Mouse (Mus musculus) brain, embryonic 18.5 days (tissue): ENCODE results near the gene Ago3.

Experiments
- DNase-seq: peaks from one replicate; pipeline ENCODE4 v3.0.0-alpha.2; 2012; ENCODE audit warnings: low read depth, low spot score

Gene Ago3

DNA sequence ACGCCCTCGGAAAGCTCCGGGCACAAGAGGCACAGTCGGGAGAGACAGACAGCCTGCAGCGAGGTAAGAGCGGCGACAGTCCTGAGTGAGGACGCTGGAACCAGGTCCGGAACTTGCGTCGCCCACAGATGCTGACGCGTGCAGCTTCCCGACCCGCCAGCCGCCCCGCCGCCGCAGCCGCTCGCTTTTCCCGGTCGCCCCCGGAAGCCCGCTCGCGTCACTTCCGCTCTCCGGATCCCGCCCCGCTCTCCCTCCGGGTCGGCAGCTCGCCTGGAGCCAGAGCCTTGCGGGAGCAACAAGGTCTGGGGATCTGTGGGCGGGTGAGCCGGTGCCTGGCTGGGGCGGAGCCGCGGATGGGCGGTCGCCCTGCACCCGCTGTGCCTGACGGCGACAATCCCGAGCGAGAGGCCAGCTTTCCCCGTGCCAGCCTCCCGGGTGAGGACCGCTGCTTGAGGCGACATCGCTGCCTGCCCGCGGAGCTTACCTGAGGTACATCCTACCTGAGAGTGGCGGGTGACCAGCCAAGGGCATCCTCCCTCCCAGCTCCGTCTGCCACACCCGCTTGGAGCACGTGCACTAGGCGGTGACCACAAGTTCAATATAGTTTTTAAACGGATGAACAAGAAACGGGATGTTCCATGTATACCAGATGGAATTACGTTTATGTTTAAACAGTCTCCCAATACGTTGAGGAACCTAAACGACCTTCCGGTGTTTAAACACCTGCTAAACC, at the start of gene Ago3:
Gene Ago3, minus strand, starts transcription at position 210 of the 733 bp plus-strand sequence.
- DNase-seq, result peak; percentile 51

DNA sequence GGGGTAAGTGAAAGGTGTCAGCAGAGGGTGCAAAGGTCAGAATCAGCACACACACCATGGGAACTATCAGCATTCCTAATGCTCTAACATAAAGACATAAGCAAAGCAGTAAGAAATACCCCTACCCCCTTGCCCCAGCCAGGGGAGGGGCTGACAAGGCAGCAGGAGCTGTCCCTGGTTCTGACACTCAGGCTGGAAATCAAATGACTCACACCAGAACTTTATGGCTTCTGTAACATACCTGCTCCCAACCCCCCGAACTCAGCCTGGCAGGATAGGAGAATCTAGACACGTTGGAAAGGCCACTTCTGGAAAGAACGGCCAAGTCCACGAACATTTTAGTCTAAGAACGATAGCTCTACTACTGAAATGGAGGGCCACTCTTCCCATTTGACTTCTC, 43.7 kb upstream of the Ago3 start:
- DNase-seq, result no peak

DNA sequence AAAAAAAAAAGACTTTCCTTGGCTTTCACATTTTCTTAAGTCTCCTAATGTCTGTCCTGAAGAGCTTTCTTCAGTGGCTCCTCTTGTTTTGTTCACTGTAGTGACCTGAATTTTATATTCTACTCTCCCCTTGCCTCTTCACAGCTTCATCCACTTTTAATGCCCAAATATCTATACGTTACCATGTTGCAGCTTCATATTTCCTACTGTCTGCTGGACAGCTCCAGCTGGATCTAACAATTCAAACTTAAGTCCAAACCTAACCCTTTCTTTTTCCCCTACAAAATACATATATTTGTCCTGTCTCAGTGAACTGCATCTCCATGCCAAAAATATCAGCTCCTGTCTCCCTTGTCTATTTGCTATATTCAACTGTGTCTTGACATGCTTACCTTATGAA, 40.0 kb upstream of the Ago3 start:
- DNase-seq, result no peak

DNA sequence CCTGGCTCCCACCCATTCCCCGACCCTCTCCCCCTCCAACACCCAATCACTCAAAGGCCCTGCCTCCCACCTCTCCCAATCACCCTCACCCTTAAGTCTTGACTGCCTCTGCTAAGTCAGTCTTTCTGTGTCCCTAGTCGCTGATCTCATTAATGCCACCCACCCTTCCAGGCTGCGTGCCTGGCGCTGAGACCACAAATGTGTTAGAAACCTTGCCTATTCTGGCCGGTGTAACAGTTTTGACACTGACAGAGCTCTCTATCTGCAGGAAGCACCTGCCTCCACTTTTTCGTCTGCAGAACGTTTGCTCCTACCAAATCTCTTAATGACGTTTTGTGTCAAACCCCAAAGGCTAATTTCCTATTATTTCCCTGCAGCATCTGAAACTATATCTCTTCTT, 39.6 kb upstream of the Ago3 start:
- no peak for DNase-seq

DNA sequence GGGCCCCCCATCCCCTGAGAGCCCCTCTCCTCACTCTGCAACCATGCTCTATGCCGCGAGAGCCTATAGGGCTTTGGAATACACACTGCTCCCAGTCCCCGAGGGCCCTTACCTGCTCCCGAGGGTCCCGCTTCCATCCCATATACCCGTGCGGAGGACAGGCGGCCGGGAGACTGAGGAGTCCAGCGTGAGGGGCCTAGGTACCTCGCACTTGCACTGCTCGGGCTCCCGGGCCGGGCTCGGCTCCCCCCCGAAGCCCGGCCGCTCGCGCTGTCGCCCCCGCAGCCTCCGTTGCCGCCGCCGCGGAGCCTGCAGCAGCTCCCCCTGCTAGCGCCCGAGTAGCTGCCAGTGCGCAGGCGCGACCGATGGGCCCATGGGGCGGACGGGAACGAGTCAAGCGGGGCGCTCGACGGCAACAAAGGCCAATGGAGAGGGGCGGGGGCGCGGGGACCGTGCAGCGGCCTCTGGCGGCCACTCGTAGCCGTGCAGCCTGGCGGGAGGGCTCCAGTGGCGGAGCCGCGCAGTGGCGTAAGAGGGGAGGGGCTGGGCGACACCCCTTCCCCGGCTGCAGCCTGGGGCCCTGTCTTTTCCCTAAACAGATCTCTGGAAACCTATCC, 39.0 kb upstream of the Ago3 start, which contains the start of gene Ago1:
Gene Ago1, minus strand, starts transcription at position 299 of the 617 bp plus-strand sequence.
- DNase-seq, result peak; percentile 89

DNA sequence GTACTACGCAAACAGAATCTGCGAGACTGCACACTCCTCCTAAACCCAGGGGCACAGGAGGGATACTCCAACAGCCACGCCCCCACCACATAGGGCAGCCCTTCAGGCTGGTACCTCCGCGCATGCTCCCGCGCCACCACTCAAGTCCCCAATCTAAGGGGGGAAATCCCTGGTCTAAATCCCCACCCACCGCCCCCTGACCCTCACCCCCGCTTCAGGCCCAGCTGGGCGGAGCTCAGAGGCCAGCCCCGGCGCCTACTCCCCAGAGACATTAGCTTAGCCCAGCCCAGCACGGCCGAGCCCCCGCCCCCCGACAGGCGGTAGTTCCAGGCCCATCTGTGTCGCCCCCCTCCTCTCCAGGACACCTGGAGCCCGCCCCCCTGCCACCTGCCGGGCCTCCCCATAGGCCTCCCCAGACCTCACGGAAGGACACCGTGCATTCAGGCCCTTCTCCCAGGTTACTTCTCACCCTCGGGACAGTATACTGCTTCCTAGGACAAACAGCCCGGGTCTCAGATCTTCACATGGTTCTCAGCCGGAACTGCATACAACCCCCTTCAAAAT, 38.4 kb upstream of the Ago3 start:
- peak; percentile 8 for DNase-seq

DNA sequence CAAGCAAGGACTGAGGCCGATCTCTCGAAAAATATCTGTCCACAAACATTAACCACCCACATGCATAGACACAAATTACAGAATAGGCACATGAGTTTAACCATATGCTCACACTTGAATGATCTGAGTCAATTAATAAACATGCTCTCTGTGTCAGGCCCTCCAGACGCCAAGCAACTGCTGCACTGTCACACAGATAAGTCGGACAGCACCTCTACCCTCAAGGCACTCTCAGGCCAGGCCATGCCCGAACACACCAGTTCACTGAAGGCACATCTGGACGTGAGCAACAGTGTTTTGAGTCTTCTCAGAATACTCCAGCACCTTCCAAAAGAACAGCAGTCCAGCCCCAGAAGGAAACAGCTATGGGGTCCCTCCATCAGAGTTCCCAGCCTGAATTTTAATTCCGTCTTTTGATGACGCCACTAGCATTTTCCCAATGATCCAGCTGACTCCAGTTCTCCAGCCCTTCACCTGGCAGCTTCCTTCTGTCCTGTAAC, 36.9 kb upstream of the Ago3 start:
- DNase-seq, result no peak

DNA sequence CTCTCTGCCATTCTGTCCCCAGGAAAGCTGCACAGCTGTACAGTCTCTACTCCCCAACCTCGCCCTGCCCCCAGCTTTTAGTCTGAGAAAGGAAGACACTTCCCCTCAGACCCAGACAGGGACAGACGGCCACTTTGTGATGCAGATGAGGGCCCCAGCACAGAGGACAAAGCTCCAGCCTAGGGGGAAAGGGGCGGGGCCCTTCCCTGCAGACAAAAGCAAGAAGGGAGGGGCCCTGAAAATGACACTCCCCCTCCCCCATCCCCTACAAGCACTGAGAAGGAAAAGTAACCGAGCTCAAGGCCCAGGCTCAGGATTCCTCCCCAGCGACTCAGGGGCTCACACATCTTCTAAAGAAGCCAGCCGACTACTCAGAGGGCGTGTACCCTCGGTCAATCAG, 36.5 kb upstream of the Ago3 start:
- DNase-seq, result peak; percentile 22

DNA sequence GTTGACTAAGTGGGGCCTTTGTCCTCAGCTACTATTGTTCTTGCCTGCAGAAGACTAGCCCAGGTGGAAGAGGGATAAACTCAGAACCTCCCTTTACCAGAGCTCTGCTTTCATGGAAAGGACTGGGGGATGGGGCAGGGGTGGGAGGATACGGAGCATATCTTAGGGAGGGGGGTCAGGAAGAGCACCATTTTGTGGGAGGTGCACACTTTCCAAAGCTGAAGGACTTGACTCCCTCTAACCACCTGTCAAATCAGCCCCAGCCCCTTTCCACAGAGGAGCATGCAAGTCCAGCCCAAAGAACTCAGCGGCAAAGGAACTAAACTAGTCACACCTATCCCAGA, 35.5 kb upstream of the Ago3 start:
- no peak for DNase-seq

DNA sequence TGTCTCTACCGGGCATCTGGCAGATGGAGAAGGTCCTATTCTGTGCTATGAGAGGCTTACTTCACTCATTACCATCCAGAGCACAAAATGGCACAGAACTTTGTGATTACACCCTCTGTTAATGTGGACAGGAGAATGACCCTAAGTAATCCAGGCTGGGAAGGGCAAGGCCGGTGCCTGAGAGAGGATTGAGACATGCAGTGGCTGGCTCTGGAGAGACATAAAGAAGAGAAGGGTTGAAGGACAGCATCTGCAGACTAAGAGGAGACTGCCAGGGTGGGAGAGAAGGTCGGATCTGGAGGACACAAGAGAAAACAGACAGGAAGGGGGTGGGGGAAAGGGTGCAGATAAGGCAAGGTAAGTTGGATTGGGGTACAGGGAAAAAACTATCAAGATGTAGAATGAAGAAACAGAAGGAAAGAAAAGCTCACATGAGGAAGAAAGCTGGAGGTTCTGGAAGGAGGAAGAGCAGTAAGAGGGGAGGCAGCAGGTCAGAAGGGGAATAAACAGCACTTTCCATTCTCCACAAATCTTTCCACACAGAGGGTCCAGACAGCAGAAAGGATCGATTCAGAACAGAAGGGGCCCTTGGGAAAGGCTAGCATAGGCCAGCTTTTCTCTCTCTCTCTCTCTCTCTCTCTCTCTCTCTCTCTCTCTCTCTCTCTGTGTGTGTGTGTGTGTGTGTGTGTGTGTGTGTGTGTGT, 35.0 kb upstream of the Ago3 start:
- DNase-seq, result no peak

DNA sequence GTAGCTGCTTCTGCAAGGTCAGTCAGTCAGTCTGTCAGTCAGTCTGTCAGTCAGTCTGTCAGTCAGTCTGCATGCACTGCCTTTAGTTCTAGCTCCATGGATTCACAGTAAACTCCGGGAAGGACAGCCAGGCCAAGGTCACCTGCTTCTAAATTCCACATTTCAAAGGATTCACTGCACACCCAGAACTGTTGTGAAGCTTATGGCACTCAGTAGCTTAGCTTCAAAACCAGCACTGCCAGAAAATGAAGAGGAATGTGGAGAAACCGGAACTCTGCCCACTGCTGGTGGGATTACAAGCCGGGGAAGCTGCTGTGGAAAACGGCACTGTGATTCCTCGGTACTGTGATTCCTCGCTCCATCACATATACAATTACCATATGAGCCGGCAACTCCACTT, 26.1 kb upstream of the Ago3 start:
- DNase-seq, result no peak

DNA sequence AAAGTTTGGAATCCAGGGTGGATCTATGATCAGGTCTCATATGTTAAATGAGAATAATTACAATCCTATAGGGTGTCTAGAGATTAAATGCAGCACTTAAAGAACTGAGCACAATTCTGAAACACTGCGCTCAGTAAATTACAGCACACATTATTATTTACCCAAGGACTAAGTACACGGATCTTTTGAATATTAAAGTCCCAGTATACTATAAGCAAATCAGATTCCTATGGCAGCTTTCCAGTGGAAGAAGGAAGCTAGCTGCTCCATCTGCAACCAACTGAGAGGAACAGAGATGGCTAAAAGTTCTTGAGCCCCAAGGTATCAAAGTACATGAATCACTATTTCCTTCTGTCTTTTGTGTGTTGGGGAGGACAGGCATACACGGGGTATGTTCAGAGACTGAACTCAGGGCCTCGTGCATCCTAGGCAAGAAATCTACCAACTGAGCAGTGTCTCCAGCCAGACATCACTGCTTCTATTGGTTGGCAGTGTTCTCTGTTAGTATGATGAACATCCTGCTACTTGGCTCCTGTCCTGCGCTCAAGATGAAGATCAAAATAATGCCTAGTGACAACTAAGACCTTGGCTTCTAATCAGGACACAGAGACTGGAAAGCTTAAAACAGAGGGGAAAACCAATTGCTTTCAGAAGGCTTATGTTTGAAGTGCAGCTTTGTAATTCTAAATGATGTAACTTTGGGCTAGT, 25.3 kb upstream of the Ago3 start:
- DNase-seq, result no peak

DNA sequence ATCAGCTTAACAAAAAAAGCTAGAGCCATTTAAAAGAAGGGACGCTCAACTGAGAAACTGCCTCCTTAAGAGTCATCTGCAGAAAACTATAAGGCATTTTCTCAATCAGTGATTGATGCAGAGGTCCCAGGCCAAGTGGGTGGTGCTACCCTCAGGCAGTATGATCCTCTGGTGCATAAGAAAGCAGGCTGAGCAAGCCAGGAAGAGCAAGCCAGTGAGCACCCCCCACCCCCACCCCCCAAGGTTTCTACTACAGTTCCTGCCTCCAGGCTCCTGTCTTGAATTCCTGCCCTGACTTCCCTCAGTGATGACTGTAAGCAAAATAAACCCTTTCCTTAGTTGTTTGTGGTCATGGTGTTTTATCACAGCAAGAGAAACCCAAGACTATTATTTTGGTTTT, 20.9 kb upstream of the Ago3 start:
- no peak for DNase-seq

DNA sequence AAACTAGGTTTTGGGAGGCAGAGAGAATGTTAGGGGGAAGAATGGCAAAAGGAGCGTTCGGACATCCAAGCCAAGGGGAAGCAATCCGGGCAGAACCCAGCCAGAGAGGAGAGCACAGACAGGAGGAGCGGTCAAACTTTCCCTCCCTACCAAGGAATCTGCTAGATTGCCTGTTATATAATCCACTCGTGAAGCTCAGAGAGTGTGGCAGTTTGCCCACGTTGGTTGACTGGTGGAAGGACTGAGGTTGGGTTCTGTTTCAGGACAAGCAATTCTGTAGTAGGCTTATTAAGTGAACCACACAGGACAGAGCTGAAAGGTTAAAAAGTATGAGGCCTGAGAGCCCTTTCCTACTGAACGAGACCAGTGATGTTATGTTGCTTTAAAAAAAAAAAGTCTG, 17.8 kb upstream of the Ago3 start:
- no peak for DNase-seq

DNA sequence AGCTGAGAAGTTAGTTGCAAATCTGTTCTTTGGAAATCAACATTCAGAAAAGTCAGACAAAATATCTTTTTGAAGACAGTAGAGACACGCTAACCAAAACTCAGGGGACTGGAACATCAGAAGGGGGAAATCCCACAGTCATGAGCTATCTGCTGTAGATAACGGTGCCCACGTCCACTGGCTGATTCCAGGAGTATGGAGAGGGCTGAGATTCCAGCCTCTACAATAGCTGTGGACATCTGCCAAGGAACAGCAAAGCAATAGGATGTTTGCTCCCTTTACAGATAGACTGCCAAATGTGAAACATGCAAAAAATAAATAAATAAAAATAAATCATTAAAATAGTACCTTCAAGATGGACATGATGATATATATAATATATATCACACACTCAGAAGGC, 15.2 kb upstream of the Ago3 start:
- DNase-seq, result no peak

DNA sequence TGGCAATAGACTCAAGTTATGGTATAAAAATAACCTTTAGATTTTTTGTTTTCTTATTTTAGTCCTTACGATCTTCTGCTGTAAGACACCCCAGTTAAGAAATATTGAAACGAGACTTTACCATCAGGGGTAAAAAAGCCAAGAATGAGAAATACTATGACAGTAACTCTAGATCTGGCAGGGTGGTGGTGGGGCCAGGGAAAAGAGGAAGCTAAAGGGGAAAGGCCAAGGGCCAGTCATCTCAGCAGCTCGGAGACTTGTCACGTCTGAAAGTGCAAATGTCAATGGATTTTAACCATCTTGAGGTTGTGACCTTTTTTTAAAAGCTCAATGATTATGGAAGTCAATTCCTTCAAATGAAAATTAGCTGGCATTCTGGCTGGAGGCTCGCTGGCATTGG, 8.9 kb upstream of the Ago3 start:
- no peak for DNase-seq

DNA sequence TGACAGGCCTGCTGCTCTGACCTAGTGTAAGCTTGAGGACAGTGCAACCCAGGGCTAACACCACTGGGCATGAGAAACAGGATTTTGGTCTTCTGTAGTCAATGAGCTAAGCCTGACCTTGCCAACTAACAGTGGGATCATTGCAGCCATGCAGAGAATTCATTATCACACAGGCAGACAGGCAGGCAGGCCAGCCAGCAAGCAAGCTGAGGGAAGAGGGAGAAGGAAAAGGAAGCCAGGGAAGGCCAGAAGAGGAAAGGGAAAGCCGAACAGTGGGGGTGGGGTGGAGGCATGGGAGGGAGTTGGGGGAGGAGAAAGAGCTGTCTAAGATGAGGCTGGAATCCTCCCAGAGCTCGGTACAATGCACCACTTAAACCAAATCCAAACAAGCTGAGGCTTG, 6.9 kb upstream of the Ago3 start:
- DNase-seq, result no peak

DNA sequence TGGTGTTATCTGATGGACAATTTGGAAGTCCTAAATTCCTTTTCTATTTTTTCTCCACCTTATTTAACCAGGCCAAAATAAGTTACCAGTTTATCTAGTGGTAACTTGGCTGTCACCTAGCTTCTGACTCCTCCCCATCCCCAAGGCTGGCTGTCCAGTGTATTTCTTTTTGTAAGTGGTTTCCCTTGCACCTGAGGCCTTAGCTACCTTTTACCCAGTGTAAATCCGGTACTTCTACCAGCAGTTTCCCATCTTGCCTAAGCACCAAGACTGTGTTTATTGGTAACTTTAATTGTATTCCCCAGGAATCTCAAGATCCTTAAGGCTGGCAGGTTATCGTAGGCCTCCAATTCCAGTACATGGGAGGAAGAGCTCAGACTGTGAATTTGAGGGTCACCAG, 4.7 kb upstream of the Ago3 start:
- no peak for DNase-seq

DNA sequence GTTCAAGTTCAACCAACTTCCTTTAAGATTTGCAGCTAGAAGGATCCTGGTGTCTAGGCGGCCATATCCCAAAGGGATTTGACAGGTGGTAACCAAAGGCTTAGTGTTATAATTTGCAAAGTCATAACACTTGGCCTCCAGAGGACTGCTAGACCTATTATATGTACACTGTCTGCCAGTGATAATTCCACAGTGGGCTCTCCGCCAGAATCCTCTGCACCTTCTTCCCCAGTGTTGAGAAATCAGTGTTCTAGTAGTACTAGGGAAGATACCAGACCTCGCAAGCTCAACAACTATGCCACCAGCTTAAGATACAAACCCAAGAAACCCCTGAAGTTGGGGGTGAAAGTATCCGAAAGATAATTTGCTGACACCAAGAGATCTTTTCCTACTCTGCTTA, 3.8 kb upstream of the Ago3 start:
- DNase-seq, result no peak

DNA sequence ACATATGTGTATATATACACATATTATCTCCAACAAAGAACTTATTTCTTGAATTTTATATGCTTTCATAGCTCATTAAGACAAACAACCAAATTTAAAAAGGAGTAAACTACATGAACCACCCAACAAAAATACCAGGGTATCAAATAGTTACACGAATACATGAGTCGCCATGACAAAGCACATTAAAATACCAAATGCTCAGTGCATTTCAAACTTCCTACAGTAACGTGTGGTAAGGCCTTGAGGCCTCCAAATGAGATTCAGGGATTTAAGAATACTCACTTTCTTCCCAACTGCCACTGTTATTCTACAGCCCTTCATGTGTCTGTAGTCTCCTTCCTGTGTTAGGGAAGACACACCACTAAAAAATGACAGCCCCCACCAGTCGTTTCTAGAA, 2.4 kb upstream of the Ago3 start:
- no peak for DNase-seq

DNA sequence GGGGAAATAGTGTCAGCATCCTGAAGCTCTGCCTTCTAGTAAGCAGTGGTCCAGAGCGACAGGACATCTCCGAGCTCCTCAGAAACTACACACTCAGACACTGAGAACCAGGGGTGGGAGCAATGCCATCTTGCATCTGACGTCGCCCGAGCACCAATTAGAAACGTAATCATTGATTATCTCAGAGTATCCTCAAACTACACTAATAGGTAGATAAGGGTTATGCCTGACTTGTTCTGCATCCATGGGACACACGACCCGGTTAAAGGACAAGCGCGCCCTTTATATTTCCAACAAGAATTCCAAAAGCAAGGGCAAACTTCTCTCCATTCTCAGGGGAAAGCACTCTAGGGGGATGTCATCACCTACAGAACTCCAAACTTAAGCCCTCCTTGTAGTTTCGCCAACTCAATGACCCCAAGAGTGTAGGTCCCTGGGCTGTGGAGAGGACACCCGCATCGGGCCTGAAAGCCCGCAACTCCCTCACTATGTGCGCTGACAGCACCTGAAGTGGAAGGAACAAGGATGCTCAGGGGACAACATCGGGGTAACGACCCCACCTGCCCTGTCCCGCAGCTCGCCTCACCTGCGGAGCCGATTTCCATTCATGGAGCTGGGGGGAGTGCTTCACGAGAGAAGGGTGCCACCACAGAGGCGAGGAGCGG, 542 bp downstream of the Ago3 start:
- no peak for DNase-seq
